Mouse (Mus musculus) thymus, adult 2 months (tissue): ENCODE measurements around the gene Gskip.

ENCODE experiments used
- CTCF ChIP-seq: fragments of 200-500 bp; IDR thresholded peaks from 2 replicates; pipeline ENCODE4 v1.5.1; 2012; ENCODE audit warnings: mild to moderate bottlenecking, control low read depth, low read length, moderate library complexity, borderline replicate concordance; ENCODE audit not compliant: control insufficient read depth, poor library complexity, insufficient read depth; ENCODE audit errors: extremely low read depth
- POLR2A ChIP-seq: fragments of 200-500 bp; IDR thresholded peaks from 2 replicates; pipeline ENCODE4 v1.6.1; 2012; ENCODE audit warnings: mild to moderate bottlenecking, low read length, control low read depth, moderate library complexity; ENCODE audit not compliant: control insufficient read depth, poor library complexity, insufficient read depth; ENCODE audit errors: extremely low read depth

GRCm38 (mm10) chr12:105735226-105735888 is 50.7 kb downstream of the Gskip start:
- TF ChIP-seq CTCF = no peak
- TF ChIP-seq POLR2A = no peak
